Mouse (Mus musculus) heart, postnatal 10 days (tissue): ENCODE results near the gene Rps24. TPM values are rescaled to one million over a fixed set of nuclear protein-coding genes. Genes with fewer than 3 reads are reported as not detected.

Experiments
- DNase-seq, 2 experiments: peaks; one replicate each; pipeline ENCODE4 v3.0.0; 2021
- intact Hi-C: fragments of 180-260 bp; cut with DNase I; formaldehyde crosslinking; loops from one replicate; pipeline ENCODE4 v1.15.1; 2025
- total RNA-seq, 2 experiments: library from RNA; stranded (reverse); gene quantifications; 2 replicates each; pipeline ENCODE4 v1.2.3; 2021

Rps24 gene
- total RNA-seq, 2 experiments from 2014 or later: 985 to 1,065 TPM

GRCm38 (mm10) chr14:24509557-24509956 is 22.6 kb downstream of the Rps24 start:
- no peak for DNase-seq
- intact Hi-C loops: loop anchor here (10.0 kb wide), 4 partner anchors 395 to 865 kb away; no protein-coding TSS in a partner anchor

GRCm38 (mm10) chr14:24510218-24510617 is 23.3 kb downstream of the Rps24 start:
- intact Hi-C loops: no loop called here
- no peak for DNase-seq

GRCm38 (mm10) chr14:24510679-24511078 is 23.8 kb downstream of the Rps24 start:
- intact Hi-C loops: no loop called here
- DNase-seq: no peak

GRCm38 (mm10) chr14:24512527-24513161 is 25.7 kb downstream of the Rps24 start:
- intact Hi-C loops: no loop called here
- DNase-seq: no peak

- intact Hi-C loops: loop anchor here (10.0 kb wide), 2 partner anchors 453 to 563 kb away; no protein-coding TSS in a partner anchor
- DNase-seq: no peak
Observed at GRCm38 (mm10) chr14:24521597-24521996, 34.7 kb downstream of the Rps24 start.

GRCm38 (mm10) chr14:24525137-24525536 is 38.2 kb downstream of the Rps24 start:
- no peak for DNase-seq
- intact Hi-C loops: loop anchor here (10.0 kb wide), 2 partner anchors 450 to 560 kb away; no protein-coding TSS in a partner anchor

GRCm38 (mm10) chr14:24525677-24526415 is 38.9 kb downstream of the Rps24 start:
- no peak for DNase-seq
- intact Hi-C loops: loop anchor here (10.0 kb wide), 2 partner anchors 449 to 559 kb away; no protein-coding TSS in a partner anchor

- intact Hi-C loops: loop anchor here (10.0 kb wide), 2 partner anchors 448 to 558 kb away; no protein-coding TSS in a partner anchor
- DNase-seq: no peak
Observed at GRCm38 (mm10) chr14:24526440-24526839, 39.5 kb downstream of the Rps24 start.

- no peak for DNase-seq
- intact Hi-C loops: no loop called here
Observed at GRCm38 (mm10) chr14:24530228-24530627, 43.3 kb downstream of the Rps24 start.

- intact Hi-C loops: no loop called here
- no peak for DNase-seq
Observed at GRCm38 (mm10) chr14:24534865-24535545, 48.1 kb downstream of the Rps24 start.

GRCm38 (mm10) chr14:24542901-24543300 is 56.0 kb downstream of the Rps24 start:
- DNase-seq: no peak

GRCm38 (mm10) chr14:24544057-24544456 is 57.1 kb downstream of the Rps24 start:
- DNase-seq: peak; percentile 18 to 58
- intact Hi-C loops: loop anchor here (5.0 kb wide), 1 partner anchor 88 kb away; no protein-coding TSS in a partner anchor

More at GRCm38 (mm10) chr14:24542901-24543300, 56.0 kb downstream of the Rps24 start:
- intact Hi-C loops: loop anchor here (5.0 kb wide), 1 partner anchor 89 kb away; no protein-coding TSS in a partner anchor

Other genes starting within 250 kb of the Rps24 start
- 10 to 100 TPM; 17.0 to 19.1 TPM for gene Dlg5, start 241.2 kb upstream of the Rps24 start, total RNA-seq
- not detected for gene E330034G19Rik, start 193.9 kb upstream of the Rps24 start, total RNA-seq
- 10 to 100 TPM; 14.2 to 16.1 TPM for gene Polr3a, start 67 bp upstream of the Rps24 start, total RNA-seq